Mouse (Mus musculus) C2C12 (cell line): ENCODE results near the gene Vmn2r85. TPM values are rescaled to one million over a fixed set of nuclear protein-coding genes. Genes with fewer than 3 reads are reported as not detected.
"Not testable (repeated sequence)": the region's sequence is repeated elsewhere in the genome, so short reads cannot be mapped to it uniquely, and the experiment has no call there.

ENCODE experiments used
- H3K27me3 ChIP-seq: one replicate; pipeline ENCODE4 v1.6.1; 2011; ENCODE audit not compliant: control insufficient read depth, insufficient read depth, insufficient read length
- H3K36me3 ChIP-seq: one replicate; pipeline ENCODE4 v1.6.1; 2011; ENCODE audit not compliant: control insufficient read depth, insufficient read depth
- H3K4me3 ChIP-seq: one replicate; pipeline ENCODE4 v1.5.1; 2011; ENCODE audit warnings: mild to moderate bottlenecking, control low read depth; ENCODE audit not compliant: poor library complexity, insufficient read depth, severe bottlenecking
- H3K79me2 ChIP-seq: one replicate; pipeline ENCODE4 v1.6.1; 2011; ENCODE audit not compliant: control insufficient read depth, insufficient read depth
- H3K79me3 ChIP-seq: one replicate; pipeline ENCODE4 v1.6.1; 2011; ENCODE audit warnings: low read depth, control low read depth
- H3ac ChIP-seq: one replicate; pipeline ENCODE3; 2011; ENCODE audit warnings: low read depth; ENCODE audit not compliant: control insufficient read depth, insufficient read length
- CEBPB ChIP-seq: IDR thresholded peaks from one replicate; pipeline ENCODE4 v1.6.1; 2011; ENCODE audit warnings: low read depth, mild to moderate bottlenecking, control low read depth, moderate library complexity
- CTCF ChIP-seq: IDR thresholded peaks from one replicate; pipeline ENCODE4 v1.5.1; 2011; ENCODE audit not compliant: control insufficient read depth, insufficient read depth, insufficient read length
- FOSL1 ChIP-seq: IDR thresholded peaks from one replicate; pipeline ENCODE4 v1.8.0; 2011; ENCODE audit warnings: mild to moderate bottlenecking, low read length; ENCODE audit not compliant: poor library complexity, insufficient read depth, severe bottlenecking
- MAX ChIP-seq: IDR thresholded peaks from one replicate; pipeline ENCODE4 v1.6.1; 2011; ENCODE audit warnings: mild to moderate bottlenecking, control low read depth
- MYOD1 ChIP-seq: IDR thresholded peaks from one replicate; pipeline ENCODE4 v1.6.1; 2011; ENCODE audit warnings: low read depth; ENCODE audit not compliant: control insufficient read depth, insufficient read length
- MYOG ChIP-seq: IDR thresholded peaks from one replicate; pipeline ENCODE4 v1.6.1; 2011; ENCODE audit not compliant: control insufficient read depth, insufficient read length; ENCODE audit errors: extremely low read depth
- USF1 ChIP-seq: IDR thresholded peaks from one replicate; pipeline ENCODE4 v1.6.1; 2011; ENCODE audit warnings: low read depth, mild to moderate bottlenecking, control low read depth, moderate library complexity
- polyA plus RNA-seq: library from polyadenylated mRNA; unstranded; fragments of >200 nt; fragmentation: generic; extraction: Trizol; gene quantifications from one replicate; pipeline ENCODE4 v1.2.1, GENCODE M21; 2012; ENCODE audit warnings: missing spikeins

Gene Vmn2r85
- polyA plus RNA-seq, 1 experiment = not detected

GRCm38 (mm10) chr10:130412167-130412698 is 17.3 kb downstream of the Vmn2r85 start:
- not testable (repeated sequence) for H3K27me3 ChIP-seq, H3K79me2 ChIP-seq, H3K36me3 ChIP-seq, H3K79me3 ChIP-seq, H3K4me3 ChIP-seq, H3ac ChIP-seq

GRCm38 (mm10) chr10:130394232-130394631 is 35.3 kb downstream of the Vmn2r85 start, which contains the start of gene Vmn2r84:
TSS of gene Vmn2r84 (minus strand) at chr10:130394332.
- H3K4me3 ChIP-seq = no peak within 1 kb of the TSS
- no peak for TF ChIP-seq MAX
- TF ChIP-seq USF1 = no peak
- TF ChIP-seq CTCF = no peak
- TF ChIP-seq MYOG = no peak
- H3ac ChIP-seq = no peak within 1 kb of the TSS
- no peaks in the 10 kb centered on the region for H3K36me3 ChIP-seq
- no peaks in the 10 kb centered on the region for H3K27me3 ChIP-seq
- H3K79me3 ChIP-seq = no peaks in the 10 kb centered on the region
- H3K79me2 ChIP-seq = no peaks in the 10 kb centered on the region

- TF ChIP-seq CTCF (no peak), USF1 (no peak), CEBPB (no peak)
- Histone ChIP-seq H3K4me3 (no peak overlapping the region), H3K27me3 (no peaks in the 10 kb centered on the region), H3K79me2 (no peaks in the 10 kb centered on the region), H3K36me3 (no peaks in the 10 kb centered on the region), H3K79me3 (no peaks in the 10 kb centered on the region), H3ac (no peak overlapping the region)
Measured at GRCm38 (mm10) chr10:130375145-130375544, 54.4 kb downstream of the Vmn2r85 start.

- H3K27me3 ChIP-seq = no peaks in the 10 kb centered on the region
- no peak overlapping the region for H3K4me3 ChIP-seq
Measured at GRCm38 (mm10) chr10:130372491-130373173, 56.9 kb downstream of the Vmn2r85 start.

GRCm38 (mm10) chr10:130371644-130372043 is 57.9 kb downstream of the Vmn2r85 start:
- Histone ChIP-seq H3K79me2 (no peaks in the 10 kb centered on the region), H3K4me3 (no peak overlapping the region), H3K27me3 (no peaks in the 10 kb centered on the region), H3K79me3 (no peaks in the 10 kb centered on the region), H3ac (no peak overlapping the region), H3K36me3 (no peaks in the 10 kb centered on the region)
- TF ChIP-seq MAX = no peak
- no peak for TF ChIP-seq CEBPB
- no peak for TF ChIP-seq FOSL1
- TF ChIP-seq USF1 = no peak
- TF ChIP-seq MYOD1 = no peak
- no peak for TF ChIP-seq MYOG
- no peak for TF ChIP-seq CTCF

More at GRCm38 (mm10) chr10:130372491-130373173, 56.9 kb downstream of the Vmn2r85 start:
- H3K79me2 ChIP-seq = no peaks in the 10 kb centered on the region
- no peaks in the 10 kb centered on the region for H3K36me3 ChIP-seq
- TF ChIP-seq CEBPB (no peak), CTCF (no peak), USF1 (no peak), MYOD1 (no peak), FOSL1 (no peak), MAX (no peak), MYOG (no peak)
- H3ac ChIP-seq = no peak overlapping the region
- no peaks in the 10 kb centered on the region for H3K79me3 ChIP-seq

GRCm38 (mm10) chr10:130370005-130370682 is 59.4 kb downstream of the Vmn2r85 start:
- H3ac ChIP-seq = no peak overlapping the region
- TF ChIP-seq MYOG (no peak), MYOD1 (no peak), USF1 (no peak), CEBPB (no peak), FOSL1 (no peak), MAX (no peak), CTCF (no peak)
- H3K36me3 ChIP-seq = no peaks in the 10 kb centered on the region
- no peaks in the 10 kb centered on the region for H3K27me3 ChIP-seq
- no peaks in the 10 kb centered on the region for H3K79me2 ChIP-seq
- no peaks in the 10 kb centered on the region for H3K79me3 ChIP-seq
- no peak overlapping the region for H3K4me3 ChIP-seq
